Mouse (Mus musculus) embryonic facial prominence, embryonic 11.5 days (tissue): ENCODE data around the gene Rplp1. TPM values are rescaled to one million over a fixed set of nuclear protein-coding genes. Genes with fewer than 3 reads are reported as not detected.
A peak's percentile ranks its signal among the peaks of the same experiment; 100 is the strongest.

Experiments
- ATAC-seq: fragments of 200-750 bp; cut with Nextera tagmentation; replicated peaks from 2 replicates; pipeline ENCODE4 v1.8.0; 2017; ENCODE audit warnings: low read depth; ENCODE audit not compliant: insufficient number of reproducible peaks, low FRiP score, low TSS enrichment
- DNase-seq: peaks from one replicate; pipeline ENCODE4 v3.0.0-alpha.2; 2015; ENCODE audit warnings: low spot score
- H3K27ac ChIP-seq: fragments of 300-500 bp; sonication (generic); replicated peaks from 2 replicates; pipeline ENCODE4 v1.5.1; 2014; ENCODE audit warnings: mild to moderate bottlenecking, low read depth, low read length, control low read depth
- H3K27me3 ChIP-seq: fragments of 300-500 bp; sonication (generic); 2 replicates; pipeline ENCODE4 v1.6.1; 2014; ENCODE audit warnings: mild to moderate bottlenecking, low read length, moderate library complexity, mixed read lengths; ENCODE audit not compliant: control insufficient read depth, insufficient read depth
- H3K36me3 ChIP-seq: fragments of 300-500 bp; sonication (generic); replicated peaks from 2 replicates; pipeline ENCODE4 v1.6.1; 2014; ENCODE audit warnings: low read depth, mild to moderate bottlenecking, low read length, moderate library complexity, mixed read lengths; ENCODE audit not compliant: control insufficient read depth, insufficient read depth
- H3K4me1 ChIP-seq: fragments of 300-500 bp; sonication (generic); 2 replicates; pipeline ENCODE4 v1.6.1; 2014; ENCODE audit warnings: low read length, mixed read lengths; ENCODE audit not compliant: control insufficient read depth, insufficient read depth
- H3K4me2 ChIP-seq: fragments of 300-500 bp; sonication (generic); 2 replicates; pipeline ENCODE4 v1.6.1; 2014; ENCODE audit warnings: low read depth, mild to moderate bottlenecking, control low read depth, low read length, moderate library complexity
- H3K4me3 ChIP-seq: fragments of 300-500 bp; sonication (generic); 2 replicates; pipeline ENCODE4 v1.5.1; 2014; ENCODE audit warnings: low read depth, low read length, control low read depth
- H3K9ac ChIP-seq: fragments of 300-500 bp; sonication (generic); replicated peaks from 2 replicates; pipeline ENCODE4 v1.6.1; 2014; ENCODE audit warnings: mild to moderate bottlenecking, control low read depth, low read length
- H3K9me3 ChIP-seq: fragments of 300-500 bp; sonication (generic); replicated peaks from 2 replicates; pipeline ENCODE4 v1.6.1; 2016; ENCODE audit warnings: mild to moderate bottlenecking, low read length, inconsistent platforms, mixed read lengths; ENCODE audit not compliant: control insufficient read depth
- WGBS: fragments of 180-500 bp; shearing (Covaris S2); extraction: QIAGEN DNeasy Blood & Tissue Kit; methylation state at CpG from one replicate; pipeline ENCODE4 v1.1.7; 2014; 5-methylcytosine and 5-hydroxymethylcytosine counted together
- polyA plus RNA-seq: library from polyadenylated mRNA; unstranded; fragments of >200 nt; fragmentation: Nextera tagmentation; extraction: Ambion mirVana; gene quantifications from 2 replicates; pipeline ENCODE4 v1.2.1, GENCODE M21; 2014

The Rplp1 gene
- polyA plus RNA-seq, 1 experiment from 2014 or later: 1,072 TPM

- ATAC-seq: no peak
Observed at GRCm38 (mm10) chr9:61884375-61884774, 30.0 kb downstream of the Rplp1 start.

GRCm38 (mm10) chr9:61882179-61882578 is 32.2 kb downstream of the Rplp1 start:
- no peak for DNase-seq

More at GRCm38 (mm10) chr9:61884375-61884774, 30.0 kb downstream of the Rplp1 start:
- H3K4me3 ChIP-seq: no peak overlapping the region
- H3K36me3 ChIP-seq: no peaks in the 10 kb centered on the region
- H3K9me3 ChIP-seq: no peaks in the 10 kb centered on the region
- H3K27me3 ChIP-seq: no peaks in the 10 kb centered on the region
- no peaks in the 10 kb centered on the region for H3K4me1 ChIP-seq
- no peak for DNase-seq
- H3K9ac ChIP-seq: no peak overlapping the region
- H3K4me2 ChIP-seq: no peak overlapping the region
- H3K27ac ChIP-seq: no peak overlapping the region
- 80% methylated on average over 7 of the region's 7 CpGs for WGBS

GRCm38 (mm10) chr9:61878889-61879288 is 35.5 kb downstream of the Rplp1 start:
- ATAC-seq: no peak
- peak; percentile 86 for DNase-seq
- WGBS: 26% methylated on average over 2 of the region's 2 CpGs
- Histone ChIP-seq H3K4me3 (no peak overlapping the region), H3K27ac (no peak overlapping the region), H3K4me2 (no peak overlapping the region), H3K36me3 (no peaks in the 10 kb centered on the region), H3K9ac (no peak overlapping the region), H3K9me3 (no peaks in the 10 kb centered on the region), H3K4me1 (no peaks in the 10 kb centered on the region), H3K27me3 (no peaks in the 10 kb centered on the region)

More at GRCm38 (mm10) chr9:61882179-61882578, 32.2 kb downstream of the Rplp1 start:
- no peak overlapping the region for H3K9ac ChIP-seq
- no peaks in the 10 kb centered on the region for H3K4me1 ChIP-seq
- no peaks in the 10 kb centered on the region for H3K36me3 ChIP-seq
- no peaks in the 10 kb centered on the region for H3K27me3 ChIP-seq
- 68% methylated on average over 3 of the region's 3 CpGs for WGBS
- ATAC-seq: no peak
- no peak overlapping the region for H3K27ac ChIP-seq
- no peak overlapping the region for H3K4me3 ChIP-seq
- no peak overlapping the region for H3K4me2 ChIP-seq
- H3K9me3 ChIP-seq: no peaks in the 10 kb centered on the region

- Histone ChIP-seq H3K4me2 (no peak overlapping the region), H3K4me1 (no peaks in the 10 kb centered on the region), H3K27ac (no peak overlapping the region)
Observed at GRCm38 (mm10) chr9:61877373-61878112, 36.8 kb downstream of the Rplp1 start.

GRCm38 (mm10) chr9:61873325-61873724 is 41.0 kb downstream of the Rplp1 start:
- 33% methylated on average over 8 of the region's 8 CpGs for WGBS
- Histone ChIP-seq H3K4me1 (peaks cover 3% of the 10 kb centered on the region), H3K27me3 (no peaks in the 10 kb centered on the region), H3K36me3 (no peaks in the 10 kb centered on the region), H3K4me3 (no peak overlapping the region), H3K4me2 (no peak overlapping the region), H3K9ac (no peak overlapping the region), H3K27ac (no peak overlapping the region), H3K9me3 (no peaks in the 10 kb centered on the region)
- DNase-seq (no peak), ATAC-seq (no peak)

More at GRCm38 (mm10) chr9:61877373-61878112, 36.8 kb downstream of the Rplp1 start:
- DNase-seq: peak; percentile 62
- no peak for ATAC-seq
- 16% methylated on average over 22 of the region's 22 CpGs for WGBS
- H3K9ac ChIP-seq: no peak overlapping the region
- no peaks in the 10 kb centered on the region for H3K27me3 ChIP-seq
- no peaks in the 10 kb centered on the region for H3K9me3 ChIP-seq
- H3K4me3 ChIP-seq: no peak overlapping the region
- no peaks in the 10 kb centered on the region for H3K36me3 ChIP-seq

GRCm38 (mm10) chr9:61872246-61872941 is 41.9 kb downstream of the Rplp1 start:
- Histone ChIP-seq H3K36me3 (no peaks in the 10 kb centered on the region), H3K27me3 (no peaks in the 10 kb centered on the region), H3K9me3 (no peaks in the 10 kb centered on the region), H3K4me3 (no peak overlapping the region), H3K4me1 (peaks cover 3% of the 10 kb centered on the region), H3K27ac (no peak overlapping the region), H3K9ac (no peak overlapping the region), H3K4me2 (no peak overlapping the region)
- peak; percentile 80 for ATAC-seq
- 46% methylated on average over 8 of the region's 8 CpGs for WGBS
- DNase-seq: peak; percentile 24

- ATAC-seq (no peak), DNase-seq (no peak)
- H3K36me3 ChIP-seq: no peaks in the 10 kb centered on the region
- H3K9me3 ChIP-seq: no peaks in the 10 kb centered on the region
- WGBS: 58% methylated on average over 6 of the region's 6 CpGs
- H3K4me2 ChIP-seq: no peak overlapping the region
- H3K4me3 ChIP-seq: no peak overlapping the region
- no peaks in the 10 kb centered on the region for H3K27me3 ChIP-seq
- H3K9ac ChIP-seq: no peak overlapping the region
- H3K4me1 ChIP-seq: peaks cover 3% of the 10 kb centered on the region
- no peak overlapping the region for H3K27ac ChIP-seq
Observed at GRCm38 (mm10) chr9:61871839-61872238, 42.5 kb downstream of the Rplp1 start.

- Histone ChIP-seq H3K4me2 (no peak overlapping the region), H3K27ac (no peak overlapping the region), H3K4me1 (peaks cover 3% of the 10 kb centered on the region), H3K27me3 (no peaks in the 10 kb centered on the region), H3K4me3 (no peak overlapping the region), H3K36me3 (no peaks in the 10 kb centered on the region), H3K9me3 (no peaks in the 10 kb centered on the region), H3K9ac (no peak overlapping the region)
- DNase-seq: no peak
- ATAC-seq: no peak
- WGBS: 80% methylated on average over 11 of the region's 11 CpGs
Observed at GRCm38 (mm10) chr9:61867659-61868058, 46.7 kb downstream of the Rplp1 start.
